Mouse (Mus musculus) cerebellum, adult 2 months (tissue): ENCODE results near the gene Gm39566.
A peak's percentile ranks its signal among the peaks of the same experiment; 100 is the strongest.

Source experiments
- CTCF ChIP-seq: fragments of 200-500 bp; IDR thresholded peaks from 2 replicates; pipeline ENCODE4 v1.5.1; 2011; ENCODE audit warnings: low read depth, mild to moderate bottlenecking, control low read depth, low read length, moderate library complexity, borderline replicate concordance; ENCODE audit not compliant: insufficient read depth
- POLR2A ChIP-seq: fragments of 200-500 bp; IDR thresholded peaks from 2 replicates; pipeline ENCODE4 v1.6.1; 2011; ENCODE audit warnings: low read length, control low read depth, borderline replicate concordance; ENCODE audit not compliant: insufficient read depth

DNA sequence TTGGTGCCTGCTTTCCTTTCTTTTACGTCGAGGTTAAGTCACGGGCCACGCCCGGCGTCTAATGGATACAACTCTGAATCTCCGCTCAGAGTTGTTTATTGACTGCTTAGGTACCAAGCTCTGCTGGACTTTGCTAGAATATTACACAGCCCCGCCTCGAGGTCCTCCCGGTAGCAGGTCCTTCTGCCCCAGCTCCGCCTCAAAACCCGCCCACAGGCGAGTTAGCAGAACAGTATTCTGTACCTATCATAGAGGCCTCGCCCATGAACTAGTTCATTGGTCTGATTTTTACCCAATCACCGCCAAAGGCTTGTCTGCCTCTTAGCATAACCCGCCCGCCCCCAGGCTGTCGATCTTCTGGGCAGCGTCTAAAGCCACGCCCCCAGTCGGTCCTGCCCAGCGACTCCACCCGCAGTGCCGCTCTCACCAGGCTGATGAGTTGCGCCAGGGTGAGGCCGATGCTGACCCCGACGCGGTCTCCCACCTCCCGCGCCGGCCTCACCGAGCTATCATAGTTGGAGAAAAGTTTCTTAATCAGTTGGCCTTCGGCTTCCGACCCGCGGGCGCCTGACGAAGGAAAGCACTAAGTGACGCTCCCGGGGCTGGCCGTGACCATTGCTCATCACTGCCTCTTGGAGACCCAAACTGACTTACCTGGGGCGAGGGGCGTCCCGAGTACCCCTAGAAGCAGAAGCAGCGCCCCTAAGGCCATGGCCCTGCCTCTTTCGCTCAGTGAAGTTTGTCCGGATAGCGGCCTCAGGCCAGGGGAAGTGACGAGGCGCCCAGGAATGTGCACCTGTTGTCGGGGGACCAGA is 19.7 kb downstream of the Gm39566 start, which contains the start of gene Chrnb1:
- TF ChIP-seq CTCF, result no peak
- TF ChIP-seq POLR2A, result peak; percentile 44
